Mouse (Mus musculus) cerebellum, adult 9-10 months (tissue): ENCODE data around the gene Srd5a3.
A peak's percentile ranks its signal among the peaks of the same experiment; 100 is the strongest.

Experiments used
- DNase-seq: peaks from one replicate; pipeline ENCODE4 v3.0.0; 2022

The Srd5a3 gene

DNA sequence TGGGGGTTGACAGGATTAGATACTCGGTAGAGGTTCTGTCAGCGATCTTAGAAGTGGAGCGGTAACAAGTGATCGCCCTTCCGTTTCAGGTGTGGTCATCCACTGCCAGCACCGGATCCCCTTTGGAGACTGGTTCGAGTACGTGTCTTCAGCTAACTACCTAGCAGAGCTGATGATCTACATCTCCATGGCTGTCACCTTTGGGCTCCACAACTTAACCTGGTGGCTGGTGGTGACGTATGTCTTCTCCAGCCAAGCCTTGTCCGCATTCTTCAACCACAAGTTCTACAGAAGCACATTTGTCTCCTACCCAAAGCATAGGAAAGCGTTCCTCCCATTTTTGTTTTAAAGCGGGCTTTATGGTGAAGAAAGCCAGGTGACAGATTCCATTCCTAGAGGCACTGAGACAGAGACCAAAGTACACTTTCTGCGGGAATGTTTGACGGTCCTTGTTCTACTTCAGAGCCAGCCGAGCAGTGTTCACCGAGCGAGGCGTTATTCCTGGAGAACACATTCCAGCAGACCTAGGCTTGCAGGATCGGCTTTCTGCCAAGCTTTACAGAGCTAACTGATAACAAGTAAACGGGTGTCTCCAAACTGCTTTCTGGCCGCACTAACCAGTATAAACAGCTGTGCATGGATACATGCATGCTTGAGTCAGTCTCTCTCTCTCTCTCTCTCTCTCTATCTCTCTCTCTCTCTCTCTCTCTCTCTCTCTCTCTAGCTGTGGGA lies 14.5 kb downstream of the Srd5a3 start:
- no peak for DNase-seq

DNA sequence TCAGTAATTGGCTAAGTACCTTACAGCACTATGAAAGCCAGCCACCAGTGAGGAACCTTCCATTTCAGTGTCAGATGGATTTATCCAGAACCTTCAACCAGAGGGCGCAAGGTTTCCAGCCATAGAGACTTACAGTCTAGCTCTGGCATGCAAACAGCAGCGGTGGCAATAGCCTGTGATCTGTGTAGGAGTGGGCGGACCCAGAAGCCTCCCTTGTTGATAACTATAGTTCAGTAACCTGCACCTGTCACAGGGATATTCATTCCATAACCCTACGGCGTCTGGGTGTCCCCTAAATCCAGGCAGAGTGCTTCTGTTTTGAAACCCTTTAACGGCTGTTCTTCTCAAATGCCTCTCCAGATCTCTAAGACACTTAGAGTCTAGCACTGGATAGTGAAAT lies 19.5 kb downstream of the Srd5a3 start:
- no peak for DNase-seq

DNA sequence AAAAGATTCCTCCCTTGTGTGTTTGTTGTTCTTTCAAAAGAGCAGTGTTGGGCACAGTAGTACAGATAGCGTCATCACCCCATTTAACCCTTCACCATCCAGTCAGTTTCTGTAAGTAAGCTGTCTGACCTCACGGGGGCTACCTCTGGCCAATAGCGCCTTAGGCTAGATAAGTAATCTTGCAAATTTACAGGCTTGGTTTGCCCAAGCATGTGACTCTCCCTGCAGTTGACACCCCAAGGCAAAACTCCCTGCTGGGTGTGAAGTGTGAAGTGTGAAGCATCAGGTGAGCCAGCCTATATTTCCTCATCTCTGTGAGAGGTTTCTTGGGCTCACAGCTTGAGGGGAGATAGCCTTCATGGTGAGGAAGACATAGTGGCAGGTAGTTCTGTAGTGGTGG lies 20.0 kb downstream of the Srd5a3 start:
- DNase-seq = no peak

DNA sequence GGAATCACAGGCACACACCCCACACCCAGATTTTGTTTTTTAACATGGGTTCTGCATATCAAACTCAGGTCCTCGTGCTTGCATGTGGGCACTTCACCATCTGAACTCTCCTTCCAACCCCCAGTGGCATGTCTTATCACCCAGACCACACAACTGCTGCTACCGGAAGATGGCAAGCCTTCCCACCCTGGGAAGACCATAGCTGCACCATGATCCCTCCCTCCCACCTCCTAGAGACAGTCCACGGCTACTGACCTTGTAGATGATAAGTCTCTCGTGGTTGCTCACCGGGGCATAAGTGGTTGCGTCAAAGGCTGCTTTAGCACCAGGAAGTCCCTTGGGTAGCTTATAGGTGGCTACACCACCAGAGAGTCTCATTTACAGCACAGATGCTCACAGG lies 21.4 kb downstream of the Srd5a3 start:
- DNase-seq = no peak

DNA sequence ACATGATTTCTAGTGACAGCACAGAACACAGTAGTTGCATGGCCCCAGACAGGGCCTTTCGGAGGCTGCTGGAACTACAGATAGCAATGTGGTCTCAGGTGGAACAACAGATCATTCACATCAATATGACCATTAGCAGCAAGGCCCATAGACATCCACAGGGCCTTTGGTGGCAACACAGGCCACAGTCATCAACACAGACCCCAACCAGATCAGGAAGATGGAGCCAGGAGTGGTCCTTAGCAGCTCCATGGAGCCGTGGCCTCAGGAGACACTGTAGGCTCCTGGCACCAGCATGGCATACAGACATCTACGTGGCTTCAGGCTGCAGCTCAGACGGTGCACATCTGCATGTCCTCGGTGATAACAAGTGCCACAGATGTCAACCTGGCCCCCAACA lies 22.9 kb downstream of the Srd5a3 start:
- no peak for DNase-seq

DNA sequence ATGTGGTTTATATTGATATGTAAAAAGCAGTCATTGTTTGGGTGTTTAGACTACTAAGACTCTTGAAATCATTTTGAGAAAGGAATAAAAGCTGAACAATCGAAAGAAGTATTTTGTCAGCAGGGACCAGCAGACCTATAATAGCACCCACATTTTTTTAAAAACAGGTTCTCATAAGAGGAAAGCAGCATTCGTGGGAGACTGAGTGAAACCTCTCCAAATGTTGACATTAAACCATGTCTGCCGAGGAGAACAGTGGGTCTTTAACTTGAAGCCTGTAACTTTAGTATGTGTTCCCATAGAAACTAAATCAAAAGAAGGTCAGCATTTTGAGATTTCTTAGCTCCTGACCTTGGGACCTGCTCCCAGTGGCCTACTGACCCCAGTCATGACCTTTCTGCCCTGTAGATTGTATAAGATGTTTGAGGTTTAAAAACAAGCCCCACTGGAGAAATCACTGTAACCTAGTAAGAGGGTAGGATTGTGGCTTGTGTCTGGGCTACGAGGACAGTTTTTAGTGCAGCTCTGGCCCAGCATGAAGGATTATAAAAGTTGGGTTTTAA lies 23.8 kb downstream of the Srd5a3 start:
- DNase-seq = no peak

DNA sequence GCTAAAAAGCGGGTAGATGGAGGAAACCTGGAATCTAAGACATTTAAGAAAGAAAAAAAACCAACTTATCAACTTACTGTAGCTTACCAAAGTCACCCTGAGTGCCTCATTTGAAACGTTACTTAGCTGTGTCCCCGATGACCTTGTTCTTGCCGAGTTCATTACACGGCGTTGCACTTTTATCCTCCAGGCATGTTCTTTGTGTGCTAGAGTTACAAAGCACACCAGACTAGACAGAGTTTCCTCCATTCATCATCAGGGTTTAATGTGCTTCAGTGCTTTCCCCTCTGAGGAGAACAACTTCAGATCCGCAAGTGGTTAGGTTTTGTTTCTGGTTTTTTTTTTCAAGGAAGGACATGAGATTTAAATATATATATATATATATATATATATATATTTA lies 24.8 kb downstream of the Srd5a3 start:
- no peak for DNase-seq

DNA sequence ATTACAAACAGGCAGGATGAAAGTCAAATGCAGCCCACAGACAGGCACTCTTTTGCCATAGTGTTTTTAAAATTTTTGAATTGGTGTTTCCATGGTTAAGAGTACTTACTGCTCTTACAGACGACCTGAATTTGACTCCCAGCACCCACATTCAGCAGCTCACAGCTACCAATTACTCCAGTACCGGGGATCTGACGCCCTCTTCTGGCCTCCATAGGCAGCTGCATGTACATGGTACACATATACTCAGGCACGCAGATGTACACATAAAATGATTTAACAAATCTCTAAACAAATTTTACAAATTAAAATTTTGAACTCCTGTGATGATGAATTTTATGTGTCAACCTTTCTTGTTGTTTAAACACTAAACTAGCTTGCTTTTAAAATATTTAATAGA lies 30.5 kb downstream of the Srd5a3 start:
- no peak for DNase-seq

DNA sequence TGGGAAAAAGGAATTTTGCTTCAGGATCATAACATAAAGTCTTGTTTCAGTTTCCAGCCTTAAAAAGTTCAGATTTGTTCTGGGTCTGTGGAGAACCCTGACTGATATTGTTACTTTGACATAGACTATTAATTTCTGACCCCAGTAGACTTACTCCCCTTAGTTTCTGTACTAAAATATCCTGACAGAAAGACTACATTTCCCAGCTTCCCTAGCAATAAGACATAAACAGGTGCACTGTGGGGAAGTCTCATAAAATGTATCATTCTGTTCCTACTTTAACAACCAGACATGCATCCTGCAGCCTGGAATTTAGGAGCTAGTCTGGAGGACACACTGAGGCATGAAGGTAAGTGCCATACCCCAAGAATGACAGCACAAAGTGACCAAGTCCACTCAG lies 31.0 kb downstream of the Srd5a3 start:
- DNase-seq = no peak

DNA sequence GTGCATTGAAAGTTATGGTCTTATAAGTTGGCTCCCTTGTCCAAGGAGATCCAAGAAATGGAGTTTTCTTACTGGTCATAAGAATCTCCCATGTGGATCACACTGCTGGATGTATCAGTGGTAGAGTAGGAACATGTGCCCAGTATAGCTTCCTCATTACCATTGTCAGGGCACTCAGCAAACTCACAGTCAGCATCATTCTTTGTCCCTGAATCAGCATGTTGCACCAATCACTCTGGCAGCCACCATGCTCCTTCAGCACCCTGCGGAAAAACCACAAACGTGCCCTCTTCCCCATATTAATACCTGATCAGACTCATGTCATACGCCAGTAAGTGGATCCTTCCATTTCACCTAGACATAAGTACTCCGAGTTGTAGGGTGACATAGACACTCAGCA lies 35.0 kb downstream of the Srd5a3 start:
- no peak for DNase-seq

DNA sequence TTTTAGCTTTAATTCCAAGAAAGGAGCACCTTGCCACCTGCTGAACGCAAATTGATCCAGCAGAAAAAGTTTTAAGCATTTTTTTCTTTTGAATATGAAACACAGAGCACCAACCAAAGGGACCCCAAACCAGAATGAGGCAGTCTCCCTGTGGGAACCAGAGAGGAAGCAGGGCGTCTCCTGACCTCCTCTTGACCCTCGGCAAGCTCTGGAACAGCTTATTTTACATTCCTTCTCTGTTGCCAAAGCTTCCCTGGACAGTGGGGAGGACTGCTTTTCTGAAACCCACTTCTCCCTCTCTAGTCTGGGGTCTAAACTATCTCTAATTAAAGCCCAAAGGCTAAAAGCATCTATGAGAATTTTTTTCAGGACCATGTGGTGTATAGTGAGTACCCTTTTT lies 36.3 kb downstream of the Srd5a3 start:
- DNase-seq = no peak

DNA sequence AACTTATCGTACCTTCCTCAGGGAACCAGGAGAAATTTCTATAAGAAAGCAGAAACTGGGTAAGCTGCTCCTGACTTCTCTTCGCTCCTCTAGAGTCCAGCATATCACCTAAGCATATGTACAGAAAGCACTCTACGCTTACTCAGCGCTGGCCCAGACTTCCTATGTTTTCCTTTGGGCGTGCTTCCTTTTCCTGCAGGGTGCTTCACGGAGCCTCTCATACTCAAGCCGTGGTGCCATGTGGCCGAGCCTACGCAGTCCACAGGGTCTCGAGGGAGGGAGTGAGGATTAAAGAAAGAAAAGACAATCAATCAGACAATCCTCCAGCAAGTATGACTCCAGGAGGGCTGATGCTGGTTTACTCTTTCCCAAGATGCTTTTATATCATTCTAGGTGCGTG lies 36.8 kb downstream of the Srd5a3 start:
- no peak for DNase-seq

DNA sequence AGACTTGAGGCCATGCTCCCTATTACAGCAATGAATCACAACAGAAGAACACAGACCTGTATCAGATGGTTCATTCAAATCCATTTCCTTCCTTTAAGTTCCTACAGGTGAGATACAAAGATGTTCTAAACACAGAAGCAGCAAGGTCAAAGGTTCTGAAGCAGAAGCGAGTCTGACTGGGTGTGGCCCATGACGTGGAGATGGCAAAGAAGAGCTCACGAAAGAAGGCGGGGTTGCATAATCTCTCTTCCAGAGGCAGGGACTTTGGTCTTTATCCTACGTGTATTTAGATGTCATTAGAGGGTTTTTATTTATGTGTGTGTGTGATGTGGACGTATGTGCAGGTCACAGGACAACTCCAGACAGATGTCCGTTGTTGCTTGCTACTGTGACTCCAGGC lies 37.6 kb downstream of the Srd5a3 start:
- DNase-seq = no peak

DNA sequence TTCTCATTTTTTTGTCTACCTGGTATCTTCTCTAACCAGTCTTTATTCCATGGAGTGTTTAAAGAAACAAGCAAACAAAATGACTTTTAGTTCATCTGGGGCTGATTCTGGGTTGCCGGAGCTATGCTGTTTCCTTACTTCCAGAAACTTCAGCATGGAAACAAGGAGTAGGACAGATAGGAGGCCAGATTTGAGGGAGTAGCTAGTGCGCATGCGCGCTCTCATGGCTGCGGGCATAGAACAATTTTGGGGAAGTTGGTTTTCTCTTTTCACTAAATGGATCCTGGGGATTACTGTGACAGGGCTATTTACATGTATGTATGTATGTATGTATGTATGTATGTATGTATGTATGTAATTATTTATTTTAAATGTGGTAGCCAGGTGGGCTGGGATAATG lies 39.1 kb downstream of the Srd5a3 start:
- no peak for DNase-seq

DNA sequence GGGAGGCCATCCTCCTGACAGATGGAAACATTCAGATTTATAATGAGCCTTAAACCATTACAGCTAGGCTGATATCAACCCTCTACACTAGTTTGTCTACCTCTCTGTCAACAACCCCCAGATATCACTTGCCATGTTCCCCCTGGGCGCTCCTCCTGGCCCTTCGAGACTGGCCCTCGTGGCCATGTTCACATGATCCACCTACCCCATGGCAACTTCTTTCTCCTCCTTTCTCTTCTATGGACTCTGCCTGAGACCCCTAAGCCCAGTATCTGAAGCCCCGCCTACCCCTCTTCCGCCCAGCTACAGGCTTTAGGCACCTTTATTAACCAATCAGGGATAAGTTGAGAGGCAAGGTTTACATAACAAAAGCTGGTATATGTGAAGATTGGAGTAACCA lies 39.7 kb downstream of the Srd5a3 start:
- DNase-seq = no peak

DNA sequence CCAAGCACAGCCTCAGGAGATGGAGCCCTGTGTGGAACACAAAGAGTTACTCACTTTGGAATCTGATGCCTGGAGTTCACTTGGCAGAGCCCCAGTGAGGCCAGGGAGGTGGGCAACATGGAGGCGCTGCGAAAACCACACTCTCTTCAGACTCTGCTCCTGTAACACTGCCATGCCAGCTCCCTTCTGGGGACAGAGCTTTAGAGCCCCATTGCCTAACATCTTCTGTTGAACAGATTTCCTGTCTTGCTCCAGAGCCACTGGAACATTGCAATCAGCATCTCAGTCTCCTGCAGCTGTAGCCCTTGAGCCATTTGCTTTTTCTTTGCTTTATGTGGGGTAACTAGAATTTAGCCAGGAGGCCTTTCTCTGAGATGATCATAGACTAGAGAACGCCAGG lies 42.3 kb downstream of the Srd5a3 start:
- DNase-seq = no peak

DNA sequence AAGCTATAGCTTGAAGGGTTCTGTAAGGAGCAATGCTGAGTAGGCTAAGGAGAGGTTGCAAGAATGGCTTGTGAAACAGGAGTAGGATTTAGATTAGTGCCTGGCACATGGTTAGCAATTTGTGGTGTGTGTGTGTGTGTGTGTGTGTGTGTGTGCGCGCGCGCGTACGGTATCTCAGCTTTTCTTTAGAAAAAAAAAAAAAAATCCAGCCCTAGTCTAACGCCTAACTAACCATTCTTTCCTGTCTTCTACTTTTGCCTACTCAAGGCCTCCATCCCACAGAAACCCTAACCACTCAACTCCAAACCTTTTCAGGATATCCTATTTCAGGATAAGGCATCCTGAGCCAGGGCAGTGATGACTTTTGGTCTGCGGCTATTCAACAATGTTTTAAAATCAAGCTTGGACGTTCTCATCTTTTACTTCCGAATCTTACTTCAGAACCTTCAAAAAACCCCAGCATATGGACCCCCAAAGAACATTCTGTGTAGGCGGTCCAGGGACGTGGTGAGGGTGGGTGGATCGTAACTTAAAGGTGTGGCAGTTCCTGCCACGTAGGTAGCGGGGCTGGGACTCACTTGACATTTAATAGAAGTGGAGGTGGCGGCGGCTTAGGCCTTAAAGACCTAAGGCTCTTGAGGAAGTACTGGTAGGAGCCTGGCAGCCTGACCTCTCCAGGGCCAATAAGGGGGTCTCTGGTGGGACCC lies 43.1 kb downstream of the Srd5a3 start:
- no peak for DNase-seq

DNA sequence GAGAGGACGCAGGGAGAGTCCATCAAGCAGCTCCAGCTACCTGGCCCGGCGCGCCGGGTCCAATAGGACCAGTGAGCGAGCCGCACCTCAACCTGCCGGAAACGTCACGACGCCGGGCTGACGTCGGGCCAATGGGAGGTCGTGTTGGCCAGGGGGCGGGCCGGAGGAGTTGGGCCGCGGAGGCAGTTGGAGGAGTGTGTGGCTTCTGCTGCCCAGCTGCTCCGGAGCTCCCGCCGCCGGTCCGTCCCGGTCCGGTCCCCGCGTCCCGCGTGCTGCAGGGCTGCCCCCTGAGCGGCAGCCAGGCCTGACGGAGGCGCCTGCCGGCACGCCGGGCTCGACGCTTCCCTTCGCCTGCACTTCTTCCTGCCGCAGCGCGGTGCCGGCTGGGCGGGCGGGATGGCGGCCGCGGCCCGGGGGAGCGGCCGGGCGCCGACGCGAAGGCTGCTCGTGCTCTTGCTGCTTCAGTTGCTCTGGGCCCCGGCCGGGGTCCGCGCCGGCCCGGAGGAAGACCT lies 43.7 kb downstream of the Srd5a3 start, which contains the start of gene Tmem165:
Gene Tmem165 (plus strand): TSS at position 131 of the 512 bp plus-strand sequence.
- peak; percentile 94 for DNase-seq

DNA sequence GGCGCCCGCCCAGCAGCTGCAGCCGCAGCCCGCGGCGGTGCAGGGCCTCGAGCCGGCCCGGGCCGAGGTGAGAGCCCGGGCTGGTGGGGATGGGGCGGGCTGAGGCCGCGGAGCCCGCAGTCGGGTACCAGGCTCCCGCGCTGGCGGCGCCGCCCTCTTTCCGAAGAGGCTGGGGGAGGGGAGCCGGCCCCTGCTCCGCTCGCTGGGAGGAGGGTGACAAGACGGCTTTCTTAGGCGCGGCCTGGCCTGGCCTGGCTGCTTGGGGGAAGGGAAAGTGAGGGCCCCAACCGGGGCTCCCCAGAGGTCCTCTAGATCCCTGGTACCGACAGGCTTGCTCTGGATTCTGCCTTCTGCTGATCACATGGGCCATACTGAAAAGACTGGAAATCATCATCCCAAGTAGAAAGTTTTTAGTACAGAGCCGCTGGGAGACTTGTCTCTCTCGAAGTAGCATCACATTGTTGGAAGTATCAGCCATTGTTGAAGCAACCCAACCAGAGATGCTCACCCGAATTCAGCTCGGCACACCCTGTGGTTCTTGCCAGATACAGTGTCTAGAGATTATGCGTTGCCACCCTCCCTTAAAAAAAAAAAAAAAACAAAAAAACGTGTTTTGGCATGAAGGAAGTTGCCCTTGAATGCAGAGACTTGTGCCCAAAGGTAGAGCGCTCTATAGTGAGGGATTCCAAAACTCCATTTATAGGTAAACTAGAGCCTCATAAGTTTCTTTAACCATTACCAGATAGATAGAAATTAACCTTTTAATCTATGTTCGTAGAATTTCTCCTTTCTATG lies 44.4 kb downstream of the Srd5a3 start:
- DNase-seq = peak; percentile 48

DNA sequence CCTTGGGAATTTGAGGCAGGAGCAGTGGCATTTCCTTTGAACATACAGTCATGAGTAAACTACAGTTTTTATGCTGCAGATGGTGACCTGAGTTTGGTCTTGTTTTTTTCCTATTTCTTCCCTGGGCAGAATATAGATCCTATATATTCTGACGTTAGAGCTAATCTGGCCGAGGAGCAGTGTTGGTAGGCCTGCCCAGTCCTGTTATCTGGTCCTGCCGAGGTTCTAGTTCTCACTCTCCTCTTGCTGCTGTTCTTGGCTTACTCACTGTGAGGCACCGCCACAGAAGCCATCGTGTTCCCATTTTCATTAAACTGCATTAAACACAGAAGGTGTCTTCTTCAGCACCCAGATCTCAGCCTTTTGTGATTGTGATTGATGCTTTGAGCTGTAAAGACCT lies 47.8 kb downstream of the Srd5a3 start:
- DNase-seq = no peak

DNA sequence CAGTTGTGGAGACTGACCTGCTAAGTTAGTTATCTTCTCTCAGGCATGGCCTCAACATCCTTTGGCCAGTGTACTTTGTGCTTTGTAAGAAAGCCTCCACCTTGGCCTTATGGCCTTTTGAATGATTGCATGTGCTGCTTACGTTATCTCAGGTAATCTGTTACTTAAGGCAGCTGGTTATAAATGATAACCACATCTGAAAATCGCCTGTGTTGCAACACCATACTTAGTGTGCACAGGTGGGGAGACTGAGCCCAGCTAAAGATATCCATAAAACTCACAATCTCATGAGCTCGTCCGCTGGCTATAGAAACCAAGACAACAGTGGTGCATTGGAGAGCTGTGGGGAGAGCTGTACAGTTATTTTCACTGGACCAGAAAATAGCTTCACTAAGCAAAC lies 50.5 kb downstream of the Srd5a3 start:
- no peak for DNase-seq

DNA sequence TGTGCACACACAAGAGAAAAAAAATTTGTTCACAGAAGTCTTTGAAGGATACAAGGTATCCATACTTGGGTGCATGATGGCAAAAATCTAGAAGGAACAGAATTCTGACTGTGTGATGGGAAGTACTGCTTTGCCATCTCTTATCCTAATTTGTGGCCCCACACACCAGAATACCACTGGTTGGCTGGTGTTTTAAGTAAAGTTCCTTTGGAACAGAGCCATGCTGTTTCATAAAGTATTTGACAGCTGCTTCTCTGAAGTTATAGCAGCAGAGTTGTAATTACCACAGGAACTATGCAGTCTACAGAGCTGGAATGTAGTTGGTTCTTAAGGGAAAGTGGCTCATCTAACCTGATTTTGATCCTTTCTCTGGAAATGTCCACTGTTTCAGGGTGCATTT lies 53.0 kb downstream of the Srd5a3 start:
- DNase-seq = no peak

DNA sequence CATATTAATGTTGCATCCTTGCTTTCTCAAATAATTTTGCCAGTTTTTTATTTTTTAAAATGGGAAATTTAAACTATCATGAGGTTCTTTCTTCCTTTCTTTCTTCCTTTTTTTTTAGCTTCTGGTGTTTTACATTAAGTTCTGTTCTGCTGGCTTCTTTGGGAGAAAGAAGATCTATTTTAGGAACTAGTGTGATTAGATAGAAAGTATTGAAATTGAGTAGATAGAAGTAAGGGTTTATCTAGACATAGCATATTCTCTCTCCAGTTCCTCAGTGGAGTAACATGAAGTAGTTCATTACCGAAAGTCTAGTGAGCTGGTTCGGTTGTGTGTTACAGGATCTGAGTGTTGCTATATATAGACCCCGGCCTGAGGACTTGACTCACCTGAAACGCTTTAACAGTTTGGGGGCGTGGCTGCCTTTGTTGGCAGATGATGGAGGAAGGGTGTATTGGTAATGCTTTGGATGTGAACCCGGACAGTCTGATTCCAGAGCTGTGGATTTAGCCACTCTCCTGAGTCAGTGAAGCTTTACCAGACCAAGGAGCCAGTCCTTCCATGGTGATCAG lies 54.4 kb downstream of the Srd5a3 start:
- DNase-seq = no peak
